8 mouse cellular contexts compared by ENCODE assay signal in genomic region chr16:13667878-13668343, GRCm38 (mm10). TPM values are rescaled to one million over a fixed set of nuclear protein-coding genes. Genes with fewer than 3 reads are reported as not detected.
DNase-seq lines count a peak whose midpoint lies in the region; ATAC-seq and TF ChIP-seq lines count a peak whose summit lies in the region.

Gene Parn (minus strand): TSS chr16:13668170.

- peaks cover 8% of the 10 kb centered on the region for H3K36me3 ChIP-seq in forebrain, embryonic 15.5 days

- DNase-seq in ES-CJ7 (ENCODE audit: low read depth, low spot score) = peak; percentile 93
- DNase-seq in cerebellum, adult 11 months = peak; percentile 92
- DNase-seq in heart, postnatal 25 days (ENCODE audit: low spot score) = peak; percentile 89
- peak; percentile 95 to 96 for DNase-seq in layer of hippocampus, adult 18-20 months (ENCODE audit: low spot score in 2 of 2)
- peak; percentile 93 for DNase-seq in lung, adult 2 months
- peak; percentile 90 to 93 for DNase-seq in thymus, adult 18-20 months

- H3K4me1 ChIP-seq in forebrain, embryonic 15.5 days = peaks cover 19% of the 10 kb centered on the region
- H3K4me1 ChIP-seq in lung, adult 2 months (ENCODE audit: control insufficient read depth, insufficient read depth, low read length) = peaks cover 9% of the 10 kb centered on the region

- WGBS in forebrain, embryonic 15.5 days = under 1% methylated on average over 35 of the region's 35 CpGs
- under 1% methylated on average over 35 of the region's 35 CpGs for WGBS in lung, adult 2 months

- H3K27me3 ChIP-seq in forebrain, embryonic 15.5 days = no peaks in the 10 kb centered on the region

- peak within 1 kb of the TSS; percentile 75 for H3K27ac ChIP-seq in forebrain, embryonic 15.5 days (replicated peaks)

- TF ChIP-seq POLR2A in lung, adult 2 months (IDR thresholded peaks at IDR 0.05; ENCODE audit: borderline replicate concordance, extremely low read depth, low read depth, low read length) = peak; percentile 89; the same call in 1 of the 2 replicates

- H3K9me3 ChIP-seq in forebrain, embryonic 15.5 days = no peaks in the 10 kb centered on the region

- H3K4me3 ChIP-seq in forebrain, embryonic 15.5 days = peak within 1 kb of the TSS; percentile 83
- H3K4me3 ChIP-seq in lung, adult 2 months (replicated peaks; ENCODE audit: extremely low read depth, low read depth, low read length) = peak within 1 kb of the TSS; percentile 74

- peak within 1 kb of the TSS; percentile 69 for H3K4me2 ChIP-seq in forebrain, embryonic 15.5 days (replicated peaks)

- peak; percentile 94 for ATAC-seq in forebrain, embryonic 15.5 days (replicated peaks)
- ATAC-seq in neutrophil, adult 5-6 weeks (ENCODE audit: extremely low read depth, insufficient number of reproducible peaks, low FRiP score, poor library complexity, severe bottlenecking) = peak; percentile 83

- no peak for TF ChIP-seq CTCF in lung, adult 2 months (IDR thresholded peaks at IDR 0.05; ENCODE audit: insufficient read depth, low read length)

- intact Hi-C loops in heart, postnatal 25 days (cut with DNase I) = no loop called here

- peak within 1 kb of the TSS; percentile 69 for H3K9ac ChIP-seq in forebrain, embryonic 15.5 days (replicated peaks)

RNA-seq across cellular contexts. Expression of gene Parn, which starts in this region (rescaled TPM):
- polyA plus RNA-seq in forebrain, embryonic 15.5 days (2015; fragmentation: Nextera tagmentation; extraction: Ambion mirVana) = 41.2 and 42.3 TPM in 2 replicates
- total RNA-seq in heart, postnatal 25 days (2021) = 10 to 100 TPM in 1 of 2 experiments, 1 to 10 TPM in 1; 8.5 to 10.4 TPM
- total RNA-seq in layer of hippocampus, adult 18-20 months (2021) = 10 to 100 TPM; 24.9 to 25.3 TPM
- 9.3 and 15.1 TPM in 2 replicates for polyA plus RNA-seq in lung, adult 2 months (2012; rRNA removed)
- 29.1 and 34.5 TPM in 2 replicates for total RNA-seq in neutrophil, adult 5-6 weeks (2017)

Comparison
In these comparisons a context has a peak if more than half of its experiments do, and no peak if none do; other contexts are left out.
1. Peak in every context shown above with its lines: DNase-seq, ATAC-seq, H3K4me3 ChIP-seq and H3K27ac ChIP-seq.